8 mouse cellular contexts compared by ENCODE assay signal in genomic region chr5:129534500-129534899, GRCm38 (mm10). TPM values are rescaled to one million over a fixed set of nuclear protein-coding genes. Genes with fewer than 3 reads are reported as not detected.
DNase-seq lines count a peak whose midpoint lies in the region; ATAC-seq and TF ChIP-seq lines count a peak whose summit lies in the region.

No protein-coding gene starts in this region.

- no peaks in the 10 kb centered on the region for H3K27me3 ChIP-seq in heart, embryonic 15.5 days

- DNase-seq in cerebellum, adult 11 months: peak; percentile 33
- no peak for DNase-seq in cerebellum, postnatal 4 days (ENCODE audit: low spot score in 2 of 2)
- peak; percentile 41 for DNase-seq in brain, embryonic 14.5 days (ENCODE audit: low read depth)
- peak; percentile 71 to 86 for DNase-seq in left cerebral cortex, postnatal 14 days (ENCODE audit: low spot score in 2 of 2)
- DNase-seq in spleen, adult 12 weeks (ENCODE audit: low spot score): no peak
- no peak for DNase-seq in embryo, embryonic 9.5 days (ENCODE audit: extremely low spot score)

- no peak for TF ChIP-seq POLR2A in brain, embryonic 14.5 days (IDR thresholded peaks at IDR 0.05; ENCODE audit: borderline replicate concordance, extremely low read depth, insufficient read depth, insufficient read length, poor library complexity, severe bottlenecking)

- peak overlapping the region; percentile 53 for H3K27ac ChIP-seq in heart, embryonic 15.5 days

- H3K4me1 ChIP-seq in heart, embryonic 15.5 days (replicated peaks): peaks cover 23% of the 10 kb centered on the region

- H3K36me3 ChIP-seq in heart, embryonic 15.5 days: peaks cover 22% of the 10 kb centered on the region

- no peak overlapping the region for H3K4me3 ChIP-seq in heart, embryonic 15.5 days

- no peak overlapping the region for H3K9ac ChIP-seq in heart, embryonic 15.5 days

- intact Hi-C loops in left cerebral cortex, postnatal 14 days (cut with DNase I): no loop called here

- no peaks in the 10 kb centered on the region for H3K9me3 ChIP-seq in heart, embryonic 15.5 days (replicated peaks)

- 38% methylated on average over 2 of the region's 2 CpGs for WGBS in heart, embryonic 15.5 days

- H3K4me2 ChIP-seq in heart, embryonic 15.5 days: no peak overlapping the region

- ATAC-seq in heart, embryonic 15.5 days (replicated peaks; ENCODE audit: insufficient number of reproducible peaks, insufficient read depth, low FRiP score, low read depth): peak; percentile 84
- ATAC-seq in inflammation-experienced regulatory T-cells, adult 6 months: no peak

- TF ChIP-seq CTCF in brain, embryonic 14.5 days (IDR thresholded peaks at IDR 0.05; ENCODE audit: borderline replicate concordance, extremely low read depth, insufficient read depth, insufficient read length): no peak

RNA-seq across cellular contexts. Expression of gene Sfswap, which starts 33.5 kb away (rescaled TPM):
- polyA plus RNA-seq in brain, embryonic 14.5 days (2012; rRNA removed): 199 and 207 TPM in 2 replicates
- 22.9 and 28.0 TPM in 2 replicates for polyA plus RNA-seq in heart, embryonic 15.5 days (2015; fragmentation: Nextera tagmentation; extraction: Ambion mirVana)
- total RNA-seq in left cerebral cortex, postnatal 14 days (2021): 100 to 1,000 TPM; 111 to 113 TPM
- 10 to 100 TPM; 20.2 to 43.9 (median 33.4) TPM for polyA plus RNA-seq in inflammation-experienced regulatory T-cells, adult 6 months (2017; shearing (Covaris generic))

RNA-seq across cellular contexts. Expression of gene Mmp17, which starts 49.5 kb away (rescaled TPM):
- polyA plus RNA-seq in brain, embryonic 14.5 days (2012; rRNA removed): 14.7 and 21.1 TPM in 2 replicates
- polyA plus RNA-seq in heart, embryonic 15.5 days (2015; fragmentation: Nextera tagmentation; extraction: Ambion mirVana): 1.3 and 2.0 TPM in 2 replicates
- 10 to 100 TPM; 91.1 to 94.9 TPM for total RNA-seq in left cerebral cortex, postnatal 14 days (2021)
- under 1 TPM in 1 of 3 experiments, not detected in 2; 0.08 TPM for polyA plus RNA-seq in inflammation-experienced regulatory T-cells, adult 6 months (2017; shearing (Covaris generic))

Comparison
In these comparisons a context has a peak if more than half of its experiments do, and no peak if none do; other contexts are left out.
1. DNase-seq: peak in cerebellum, adult 11 months (single experiment), brain, embryonic 14.5 days (single experiment) and left cerebral cortex, postnatal 14 days (2 of 2); none in cerebellum, postnatal 4 days (0 of 2), spleen, adult 12 weeks (single experiment) and embryo, embryonic 9.5 days (single experiment).